Mouse (Mus musculus): ENCODE data around the gene D1Pas1. TPM values are rescaled to one million over a fixed set of nuclear protein-coding genes. Genes with fewer than 3 reads are reported as not detected.

The D1Pas1 gene
- polyA plus RNA-seq (2014; fragmentation: Illumina TruSeq; extraction: RNeasy Lipid Tissue Mini Kit (QIAGEN cat#74804); ENCODE audit: low read depth, low replicate concordance): 3.3 TPM

GRCm38 (mm10) chr1:186967201-186967812 is at the start of gene D1Pas1:
Gene D1Pas1, plus strand, starts transcription at chr1:186967416.

Other genes starting within 250 kb of the D1Pas1 start
- 15.5 TPM for gene Rrp15, start 218.1 kb upstream of the D1Pas1 start, polyA plus RNA-seq (2014; fragmentation: Illumina TruSeq; extraction: RNeasy Lipid Tissue Mini Kit (QIAGEN cat#74804); ENCODE audit: low read depth, low replicate concordance)
- gene Spata17, start 248.0 kb downstream of the D1Pas1 start, polyA plus RNA-seq (2014; fragmentation: Illumina TruSeq; extraction: RNeasy Lipid Tissue Mini Kit (QIAGEN cat#74804); ENCODE audit: low read depth, low replicate concordance): 5.3 TPM
- 11.2 TPM for gene Gpatch2, start 248.1 kb downstream of the D1Pas1 start, polyA plus RNA-seq (2014; fragmentation: Illumina TruSeq; extraction: RNeasy Lipid Tissue Mini Kit (QIAGEN cat#74804); ENCODE audit: low read depth, low replicate concordance)

Data from adipose tissue, adult 10 weeks (tissue).